Mouse (Mus musculus) brain, embryonic 14.5 days (tissue): ENCODE measurements around the gene Zbtb20.

Experiments
- CTCF ChIP-seq: fragments of 200-500 bp; IDR thresholded peaks from 2 replicates; pipeline ENCODE4 v1.5.1; 2012; ENCODE audit warnings: inconsistent platforms, mild to moderate bottlenecking, moderate library complexity, borderline replicate concordance; ENCODE audit not compliant: insufficient read depth, insufficient read length; ENCODE audit errors: extremely low read depth
- POLR2A ChIP-seq: fragments of 200-500 bp; IDR thresholded peaks from 2 replicates; pipeline ENCODE4 v1.6.1; 2012; ENCODE audit warnings: mild to moderate bottlenecking, inconsistent platforms, borderline replicate concordance; ENCODE audit not compliant: poor library complexity, insufficient read depth, insufficient read length, severe bottlenecking; ENCODE audit errors: extremely low read depth

GRCm38 (mm10) chr16:43172912-43173311, 297.2 kb downstream of the Zbtb20 start:
- TF ChIP-seq CTCF (no peak), POLR2A (no peak)
